Mouse (Mus musculus) spleen, postnatal 10 days (tissue): ENCODE results near the gene Dcst2.
A peak's percentile ranks its signal among the peaks of the same experiment; 100 is the strongest.

ENCODE experiments used
- DNase-seq, 2 experiments: peaks; one replicate each; pipeline ENCODE4 v3.0.0; 2021 to 2022; ENCODE audit warnings: low spot score in 2 of 2

Dcst2 gene

GRCm38 (mm10) chr3:89388134-89388881, 26.5 kb downstream of the Dcst2 start:
- peak; percentile 34 to 38 for DNase-seq

GRCm38 (mm10) chr3:89388901-89389740, 27.3 kb downstream of the Dcst2 start:
- peak; percentile 31 to 60 for DNase-seq

- peak; percentile 33 to 45 for DNase-seq
These were observed 28.3 kb downstream of the Dcst2 start for GRCm38 (mm10) chr3:89390111-89390515.

- peak; percentile 31 to 54 for DNase-seq
These were observed 29.2 kb downstream of the Dcst2 start for GRCm38 (mm10) chr3:89390699-89391662.

- peak; percentile 36 to 49 for DNase-seq
These were observed 30.1 kb downstream of the Dcst2 start for GRCm38 (mm10) chr3:89391663-89392511.

GRCm38 (mm10) chr3:89392871-89393311, 31.1 kb downstream of the Dcst2 start:
- DNase-seq = peak; percentile 43 to 45

GRCm38 (mm10) chr3:89393605-89394004, 31.8 kb downstream of the Dcst2 start:
- DNase-seq = peak; percentile 86 to 96

- peak; percentile 70 to 71 for DNase-seq
These were observed 32.5 kb downstream of the Dcst2 start, which contains the start of gene Zbtb7b for GRCm38 (mm10) chr3:89394006-89394893. Gene Zbtb7b, minus strand, starts transcription at chr3:89394776.

- DNase-seq = peak; percentile 63 to 82
These were observed 33.1 kb downstream of the Dcst2 start for GRCm38 (mm10) chr3:89394894-89395256.

- peak in 1 of 2 experiments; percentile 24 for DNase-seq
These were observed 33.6 kb downstream of the Dcst2 start for GRCm38 (mm10) chr3:89395419-89395805.

GRCm38 (mm10) chr3:89395806-89396653, 34.3 kb downstream of the Dcst2 start:
- peak; percentile 60 to 70 for DNase-seq

- DNase-seq = peak in 1 of 2 experiments; percentile 15
These were observed 34.9 kb downstream of the Dcst2 start for GRCm38 (mm10) chr3:89396654-89397005.

- DNase-seq = no peak
These were observed 39.6 kb downstream of the Dcst2 start for GRCm38 (mm10) chr3:89401329-89401728.

- no peak for DNase-seq
These were observed 40.9 kb downstream of the Dcst2 start, which contains the start of gene Lenep for GRCm38 (mm10) chr3:89402693-89403092. Gene Lenep, minus strand, starts transcription at chr3:89402793.

- DNase-seq = no peak
These were observed 45.1 kb downstream of the Dcst2 start for GRCm38 (mm10) chr3:89406887-89407286.

- DNase-seq = no peak
These were observed 46.7 kb downstream of the Dcst2 start for GRCm38 (mm10) chr3:89408448-89408847.

- DNase-seq = no peak
These were observed 47.9 kb downstream of the Dcst2 start for GRCm38 (mm10) chr3:89409701-89410100.

GRCm38 (mm10) chr3:89410864-89411263, 49.1 kb downstream of the Dcst2 start:
- no peak for DNase-seq
